Mouse (Mus musculus) embryonic facial prominence, embryonic 15.5 days (tissue): ENCODE results near the gene Rsph6a. TPM values are rescaled to one million over a fixed set of nuclear protein-coding genes. Genes with fewer than 3 reads are reported as not detected.

Experiments used
- ATAC-seq: fragments of 200-750 bp; cut with Nextera tagmentation; 2 replicates; pipeline ENCODE4 v1.8.0; 2017; ENCODE audit warnings: low read depth, moderate TSS enrichment; ENCODE audit not compliant: insufficient number of reproducible peaks, low FRiP score, low TSS enrichment
- H3K27ac ChIP-seq: fragments of 300-500 bp; sonication (generic); replicated peaks from 2 replicates; pipeline ENCODE4 v1.5.1; 2015; ENCODE audit warnings: mild to moderate bottlenecking, inconsistent platforms
- H3K27me3 ChIP-seq: fragments of 300-500 bp; sonication (generic); 2 replicates; pipeline ENCODE4 v1.6.1; 2015; ENCODE audit warnings: inconsistent platforms
- H3K36me3 ChIP-seq: fragments of 300-500 bp; sonication (generic); 2 replicates; pipeline ENCODE4 v1.6.1; 2015; ENCODE audit warnings: mild to moderate bottlenecking, inconsistent platforms
- H3K4me1 ChIP-seq: fragments of 300-500 bp; sonication (generic); 2 replicates; pipeline ENCODE4 v1.6.1; 2015; ENCODE audit warnings: inconsistent platforms
- H3K4me2 ChIP-seq: fragments of 300-500 bp; sonication (generic); replicated peaks from 2 replicates; pipeline ENCODE4 v1.6.1; 2015; ENCODE audit warnings: mild to moderate bottlenecking, inconsistent platforms
- H3K4me3 ChIP-seq: fragments of 300-500 bp; sonication (generic); replicated peaks from 2 replicates; pipeline ENCODE4 v1.5.1; 2015; ENCODE audit warnings: mild to moderate bottlenecking, inconsistent platforms
- H3K9ac ChIP-seq: fragments of 300-500 bp; sonication (generic); 2 replicates; pipeline ENCODE4 v1.6.1; 2015; ENCODE audit warnings: inconsistent platforms
- H3K9me3 ChIP-seq: fragments of 300-500 bp; sonication (generic); replicated peaks from 2 replicates; pipeline ENCODE4 v1.6.1; 2016; ENCODE audit warnings: inconsistent platforms
- WGBS: fragments of 180-500 bp; shearing (Covaris S2); methylation state at CpG from one replicate; pipeline ENCODE4 v1.1.7; 2015; 5-methylcytosine and 5-hydroxymethylcytosine counted together
- polyA plus RNA-seq: library from polyadenylated mRNA; unstranded; fragments of >200 nt; fragmentation: Nextera tagmentation; extraction: Ambion mirVana; gene quantifications from 2 replicates; pipeline ENCODE4 v1.2.1, GENCODE M21; 2015

Rsph6a gene
- polyA plus RNA-seq, 1 experiment from 2014 or later = not detected

- H3K4me3 ChIP-seq = no peak overlapping the region
- WGBS = 83% methylated on average over 14 of the region's 14 CpGs
- no peaks in the 10 kb centered on the region for H3K9me3 ChIP-seq
- peaks cover 97% of the 10 kb centered on the region for H3K36me3 ChIP-seq
- ATAC-seq = no peak
- H3K27me3 ChIP-seq = no peaks in the 10 kb centered on the region
- H3K9ac ChIP-seq = no peak overlapping the region
- no peak overlapping the region for H3K4me2 ChIP-seq
- H3K4me1 ChIP-seq = no peaks in the 10 kb centered on the region
- no peak overlapping the region for H3K27ac ChIP-seq
These were observed 6.4 kb upstream of the Rsph6a start for GRCm38 (mm10) chr7:19048006-19048527.

DNA sequence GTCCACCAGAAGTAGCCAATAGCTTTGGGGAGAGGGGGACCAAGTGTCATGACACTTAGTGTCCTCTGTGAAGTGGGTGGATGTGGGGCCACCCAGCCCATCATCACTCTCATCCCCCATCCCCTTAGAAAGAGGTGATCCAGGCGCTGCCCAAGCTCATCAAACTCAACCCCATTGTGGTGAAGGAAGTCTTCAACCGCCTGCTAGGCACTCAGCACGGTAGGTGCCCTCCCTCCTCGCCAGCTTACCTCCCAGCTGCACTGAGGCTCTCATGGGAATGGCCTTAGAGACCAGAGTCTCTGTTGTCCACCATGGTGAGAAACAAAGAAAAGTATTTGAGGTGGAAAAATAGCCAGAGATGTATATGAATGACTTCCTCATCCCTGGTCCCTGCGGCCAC, 5.2 kb upstream of the Rsph6a start:
- Histone ChIP-seq H3K9me3 (no peaks in the 10 kb centered on the region), H3K36me3 (peaks cover 86% of the 10 kb centered on the region), H3K9ac (no peak overlapping the region), H3K4me1 (peaks cover 6% of the 10 kb centered on the region), H3K4me2 (no peak overlapping the region), H3K27me3 (no peaks in the 10 kb centered on the region), H3K4me3 (no peak overlapping the region), H3K27ac (no peak overlapping the region)
- 88% methylated on average over 5 of the region's 5 CpGs for WGBS
- ATAC-seq = no peak

DNA sequence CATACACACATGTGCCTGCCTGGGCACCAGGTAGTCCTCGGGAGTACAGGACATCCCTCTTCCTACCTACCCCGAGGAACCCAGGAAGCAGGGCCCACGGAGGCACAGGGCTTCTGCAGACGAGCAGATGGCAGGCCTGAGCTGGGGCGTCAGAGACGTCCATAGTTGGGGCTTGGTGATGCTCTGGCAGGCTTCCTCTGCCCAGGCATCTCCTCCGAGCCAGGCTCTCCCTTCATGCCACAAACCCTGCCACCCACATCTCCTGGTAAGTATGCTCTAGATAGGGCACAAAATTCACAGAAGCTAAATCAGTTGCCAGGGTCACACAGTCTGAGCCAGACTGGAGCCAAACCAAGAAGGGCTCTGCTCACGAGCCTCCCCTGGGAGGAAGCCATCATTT, 4.3 kb upstream of the Rsph6a start:
- H3K27ac ChIP-seq = no peak overlapping the region
- H3K9ac ChIP-seq = no peak overlapping the region
- no peak for ATAC-seq
- peaks cover 80% of the 10 kb centered on the region for H3K36me3 ChIP-seq
- WGBS = 90% methylated on average over 8 of the region's 8 CpGs
- peaks cover 12% of the 10 kb centered on the region for H3K4me1 ChIP-seq
- H3K9me3 ChIP-seq = no peaks in the 10 kb centered on the region
- no peak overlapping the region for H3K4me2 ChIP-seq
- no peaks in the 10 kb centered on the region for H3K27me3 ChIP-seq
- H3K4me3 ChIP-seq = no peak overlapping the region

DNA sequence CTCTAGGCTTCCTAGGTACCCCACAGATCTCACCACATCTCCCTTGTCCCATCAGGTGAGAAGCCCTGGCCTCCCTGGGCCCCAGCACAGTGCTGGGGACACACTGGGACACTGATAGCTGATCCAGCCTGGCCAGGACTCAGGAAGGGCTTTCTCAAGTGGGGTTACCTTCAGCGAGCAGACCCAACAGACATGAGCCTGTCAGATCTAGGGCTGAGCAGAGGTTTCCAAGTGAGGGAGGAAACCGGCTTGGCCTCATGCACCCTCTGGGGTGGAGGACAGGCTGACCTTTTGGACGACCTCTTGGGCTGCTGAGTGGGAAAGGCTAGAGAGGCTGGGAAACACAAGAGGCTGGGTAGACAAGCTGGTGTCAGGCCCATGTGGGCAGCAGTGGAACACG, 3.3 kb upstream of the Rsph6a start:
- Histone ChIP-seq H3K4me1 (peaks cover 12% of the 10 kb centered on the region), H3K27me3 (no peaks in the 10 kb centered on the region), H3K27ac (no peak overlapping the region), H3K4me2 (no peak overlapping the region), H3K4me3 (no peak overlapping the region), H3K9ac (no peak overlapping the region), H3K9me3 (no peaks in the 10 kb centered on the region), H3K36me3 (peaks cover 72% of the 10 kb centered on the region)
- 57% methylated on average over 4 of the region's 4 CpGs for WGBS
- ATAC-seq = no peak

DNA sequence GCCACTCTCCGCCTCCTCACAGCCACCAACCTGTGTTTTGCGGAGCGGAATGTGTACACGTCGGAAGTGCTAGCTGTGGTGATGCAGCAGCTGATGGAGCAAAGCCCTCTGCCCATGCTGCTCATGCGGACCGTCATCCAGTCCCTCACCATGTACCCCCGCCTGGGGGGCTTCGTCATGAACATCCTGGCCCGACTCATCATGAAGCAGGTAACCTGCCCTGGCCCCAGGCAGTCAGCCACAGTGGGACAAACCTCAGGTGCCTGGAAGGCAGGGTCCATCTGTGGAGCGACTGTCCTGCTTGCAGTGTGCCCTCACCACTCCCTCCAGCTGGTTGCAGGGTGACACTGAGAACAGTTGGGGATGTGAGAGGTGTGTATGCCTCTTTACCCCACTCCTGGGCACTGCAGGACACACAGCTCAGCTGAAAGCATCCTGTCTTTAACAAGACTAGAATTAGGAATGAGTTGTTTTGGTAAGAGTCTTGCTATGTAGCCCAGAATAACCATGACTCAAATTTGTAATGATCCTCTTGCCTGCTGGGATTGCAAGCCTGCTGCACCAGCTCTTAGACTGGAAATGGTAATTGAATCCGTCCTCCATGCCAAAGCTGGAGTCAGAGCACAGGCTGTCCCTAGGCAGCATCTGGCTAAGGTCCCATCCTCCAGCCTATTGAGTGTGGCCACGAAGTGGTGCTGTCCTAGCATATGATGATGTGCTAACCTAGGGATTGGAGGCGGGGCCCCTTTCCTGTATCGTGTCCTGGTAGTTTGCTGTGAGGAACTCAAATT, 1.9 kb upstream of the Rsph6a start:
- H3K9me3 ChIP-seq = no peaks in the 10 kb centered on the region
- peaks cover 12% of the 10 kb centered on the region for H3K4me1 ChIP-seq
- no peaks in the 10 kb centered on the region for H3K27me3 ChIP-seq
- 85% methylated on average over 15 of the region's 15 CpGs for WGBS
- no peak overlapping the region for H3K9ac ChIP-seq
- ATAC-seq = no peak
- H3K4me2 ChIP-seq = no peak overlapping the region
- H3K4me3 ChIP-seq = no peak overlapping the region
- H3K27ac ChIP-seq = no peak overlapping the region
- H3K36me3 ChIP-seq = peaks cover 58% of the 10 kb centered on the region

- no peak overlapping the region for H3K4me2 ChIP-seq
- H3K4me1 ChIP-seq = peaks cover 12% of the 10 kb centered on the region
- no peak overlapping the region for H3K9ac ChIP-seq
- no peak for ATAC-seq
- H3K27ac ChIP-seq = no peak overlapping the region
- 92% methylated on average over 7 of the region's 7 CpGs for WGBS
- H3K9me3 ChIP-seq = no peaks in the 10 kb centered on the region
- H3K4me3 ChIP-seq = no peak overlapping the region
- peaks cover 52% of the 10 kb centered on the region for H3K36me3 ChIP-seq
- H3K27me3 ChIP-seq = no peaks in the 10 kb centered on the region
These were observed 1.4 kb upstream of the Rsph6a start for GRCm38 (mm10) chr7:19053136-19053532.

GRCm38 (mm10) chr7:19054777-19055076, 237 bp downstream of the Rsph6a start:
- H3K4me1 ChIP-seq = peaks cover 12% of the 10 kb centered on the region
- no peaks in the 10 kb centered on the region for H3K9me3 ChIP-seq
- peak overlapping the region; percentile 28 for H3K4me2 ChIP-seq
- WGBS = 70% methylated on average over 9 of the region's 9 CpGs
- no peak overlapping the region for H3K4me3 ChIP-seq
- no peak for ATAC-seq
- peaks cover 36% of the 10 kb centered on the region for H3K36me3 ChIP-seq
- no peaks in the 10 kb centered on the region for H3K27me3 ChIP-seq
- no peak overlapping the region for H3K27ac ChIP-seq
- H3K9ac ChIP-seq = no peak overlapping the region

GRCm38 (mm10) chr7:19055108-19055507, 618 bp downstream of the Rsph6a start:
- Histone ChIP-seq H3K4me3 (no peak overlapping the region), H3K27ac (no peak overlapping the region), H3K36me3 (peaks cover 32% of the 10 kb centered on the region), H3K4me2 (no peak overlapping the region), H3K9me3 (no peaks in the 10 kb centered on the region), H3K27me3 (no peaks in the 10 kb centered on the region), H3K9ac (no peak overlapping the region), H3K4me1 (peaks cover 12% of the 10 kb centered on the region)
- ATAC-seq = no peak
- 93% methylated on average over 8 of the region's 8 CpGs for WGBS

DNA sequence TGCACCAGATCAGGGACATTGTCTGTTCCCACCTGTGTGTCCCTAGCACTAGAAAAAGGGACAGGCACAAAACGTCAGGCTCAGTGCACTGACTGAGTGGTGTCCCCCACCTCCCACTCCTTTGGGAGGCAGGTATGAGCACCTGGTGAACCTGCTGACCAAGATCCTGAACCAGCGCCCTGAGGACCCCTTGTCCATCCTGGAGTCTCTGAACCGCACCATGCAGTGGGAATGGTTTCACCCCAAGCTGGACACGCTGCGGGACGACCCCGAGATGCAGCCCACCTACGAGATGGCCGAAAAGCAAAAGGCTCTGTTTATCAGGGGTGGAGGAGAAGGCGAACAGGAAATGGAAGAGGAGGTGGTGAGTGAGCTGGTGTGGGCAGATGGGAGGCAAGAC, 2.9 kb downstream of the Rsph6a start:
- 91% methylated on average over 10 of the region's 10 CpGs for WGBS
- Histone ChIP-seq H3K27ac (no peak overlapping the region), H3K27me3 (no peaks in the 10 kb centered on the region), H3K9ac (no peak overlapping the region), H3K4me1 (peaks cover 12% of the 10 kb centered on the region), H3K36me3 (0 out of 2 replicates have a peak, but pooled peaks cover 9% of the 10 kb centered on the region), H3K4me2 (no peak overlapping the region), H3K9me3 (no peaks in the 10 kb centered on the region), H3K4me3 (no peak overlapping the region)
- no peak for ATAC-seq

GRCm38 (mm10) chr7:19065896-19066295, 11.4 kb downstream of the Rsph6a start:
- H3K9ac ChIP-seq = no peak overlapping the region
- ATAC-seq = no peak
- H3K9me3 ChIP-seq = no peaks in the 10 kb centered on the region
- H3K27ac ChIP-seq = no peak overlapping the region
- WGBS = 52% methylated on average over 13 of the region's 13 CpGs
- no peak overlapping the region for H3K4me2 ChIP-seq
- no peaks in the 10 kb centered on the region for H3K36me3 ChIP-seq
- H3K27me3 ChIP-seq = peaks cover 30% of the 10 kb centered on the region
- H3K4me1 ChIP-seq = no peaks in the 10 kb centered on the region
- H3K4me3 ChIP-seq = no peak overlapping the region

GRCm38 (mm10) chr7:19067063-19067462, 12.6 kb downstream of the Rsph6a start:
- Histone ChIP-seq H3K27me3 (peaks cover 30% of the 10 kb centered on the region), H3K9me3 (no peaks in the 10 kb centered on the region), H3K4me1 (no peaks in the 10 kb centered on the region), H3K9ac (no peak overlapping the region), H3K36me3 (no peaks in the 10 kb centered on the region), H3K4me3 (no peak overlapping the region), H3K4me2 (no peak overlapping the region), H3K27ac (no peak overlapping the region)
- no peak for ATAC-seq
- 51% methylated on average over 14 of the region's 14 CpGs for WGBS

DNA sequence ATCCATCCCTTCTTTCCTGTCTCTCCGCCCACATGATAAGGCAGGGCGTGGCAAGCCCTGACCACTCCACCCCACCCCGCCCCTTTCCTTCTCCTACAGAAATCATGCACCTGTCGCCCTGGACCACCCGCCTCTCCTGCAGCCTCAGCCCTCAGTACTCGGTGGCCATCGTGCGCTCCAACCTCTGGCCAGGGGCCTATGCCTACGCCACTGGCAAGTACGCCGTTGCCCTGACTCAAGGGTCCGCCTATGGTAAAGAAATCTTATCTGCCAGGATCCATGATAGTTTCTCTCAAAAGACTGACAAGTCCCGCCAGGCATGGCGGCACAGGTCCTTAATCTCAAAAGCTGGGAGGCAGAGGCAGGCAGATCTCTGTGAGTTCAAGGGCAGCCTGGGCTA, 13.4 kb downstream of the Rsph6a start:
- no peak overlapping the region for H3K4me2 ChIP-seq
- no peak overlapping the region for H3K9ac ChIP-seq
- H3K27ac ChIP-seq = no peak overlapping the region
- peaks cover 30% of the 10 kb centered on the region for H3K27me3 ChIP-seq
- H3K4me1 ChIP-seq = no peaks in the 10 kb centered on the region
- no peaks in the 10 kb centered on the region for H3K9me3 ChIP-seq
- WGBS = 69% methylated on average over 14 of the region's 14 CpGs
- H3K36me3 ChIP-seq = no peaks in the 10 kb centered on the region
- no peak overlapping the region for H3K4me3 ChIP-seq
- no peak for ATAC-seq
